Mouse (Mus musculus) frontal cortex, adult 2 months (tissue): Measurements from ENCODE around the gene Tlk2. TPM values are rescaled to one million over a fixed set of nuclear protein-coding genes. Genes with fewer than 3 reads are reported as not detected.

Source experiments
- DNase-seq, 2 experiments: peaks; one replicate each; pipeline ENCODE4 v3.0.0; 2022; ENCODE audit warnings: low spot score in 1 of 2; ENCODE audit errors: extremely low spot score in 1 of 2
- polyA plus RNA-seq: library from polyadenylated mRNA; depleted of rRNA; stranded (reverse); fragments of >200 nt; gene quantifications from 2 replicates; pipeline ENCODE4 v1.2.3, GENCODE M21; 2012

The Tlk2 gene
- polyA plus RNA-seq, 1 experiment, result 43.4 TPM

DNA sequence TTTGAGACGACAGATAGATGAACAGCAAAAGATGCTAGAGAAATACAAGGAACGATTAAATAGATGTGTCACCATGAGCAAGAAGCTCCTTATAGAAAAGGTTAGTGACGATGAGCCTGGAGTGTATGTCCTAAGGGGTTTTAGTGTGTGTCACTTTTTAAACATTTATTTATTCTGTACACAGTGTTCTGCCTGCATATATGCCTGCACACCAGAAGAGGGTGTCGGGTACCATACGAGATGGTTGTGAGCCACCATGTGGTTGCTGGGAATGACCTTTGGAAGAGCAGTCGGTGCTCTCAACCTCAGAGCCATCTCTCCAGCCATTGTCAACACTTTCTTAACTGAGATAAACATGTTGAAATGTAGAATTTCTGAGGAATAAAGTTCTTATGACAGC, 68.2 kb downstream of the Tlk2 start:
- no peak for DNase-seq

DNA sequence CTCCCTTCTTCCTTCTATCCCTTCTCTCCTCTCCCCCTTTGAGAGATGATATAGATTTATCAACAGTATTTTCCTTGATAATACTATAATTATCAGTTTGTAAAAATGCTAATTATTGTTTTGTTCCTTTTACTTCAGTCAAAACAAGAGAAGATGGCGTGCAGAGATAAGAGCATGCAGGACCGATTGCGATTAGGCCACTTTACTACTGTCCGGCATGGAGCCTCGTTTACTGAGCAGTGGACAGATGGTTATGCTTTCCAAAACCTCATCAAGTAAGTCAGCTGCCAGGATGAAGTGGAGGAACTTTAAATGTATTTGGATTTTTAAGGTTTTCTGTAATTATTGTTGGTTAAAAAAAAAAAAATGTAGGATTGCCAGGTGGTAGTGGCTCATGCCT, 68.7 kb downstream of the Tlk2 start:
- no peak for DNase-seq

DNA sequence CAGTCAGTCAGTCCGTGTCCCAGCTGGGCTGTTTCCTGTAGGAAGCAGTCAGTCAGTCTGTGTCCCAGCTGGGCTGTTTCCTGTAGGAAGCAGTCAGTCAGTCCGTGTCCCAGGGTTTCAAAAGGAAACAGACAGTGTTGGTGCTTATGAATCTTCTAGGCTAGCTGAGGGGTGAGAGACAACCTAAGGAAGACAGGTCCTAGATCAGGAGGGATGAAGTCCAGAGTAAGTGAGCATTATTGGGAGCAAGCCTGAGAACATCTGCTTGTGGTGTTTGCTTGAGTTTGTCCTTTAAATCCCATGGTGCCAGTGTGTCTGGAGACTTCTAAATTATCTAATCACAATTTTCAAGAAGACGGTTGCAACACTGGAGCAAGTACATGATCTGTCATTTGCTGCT, 81.1 kb downstream of the Tlk2 start:
- DNase-seq, result no peak

DNA sequence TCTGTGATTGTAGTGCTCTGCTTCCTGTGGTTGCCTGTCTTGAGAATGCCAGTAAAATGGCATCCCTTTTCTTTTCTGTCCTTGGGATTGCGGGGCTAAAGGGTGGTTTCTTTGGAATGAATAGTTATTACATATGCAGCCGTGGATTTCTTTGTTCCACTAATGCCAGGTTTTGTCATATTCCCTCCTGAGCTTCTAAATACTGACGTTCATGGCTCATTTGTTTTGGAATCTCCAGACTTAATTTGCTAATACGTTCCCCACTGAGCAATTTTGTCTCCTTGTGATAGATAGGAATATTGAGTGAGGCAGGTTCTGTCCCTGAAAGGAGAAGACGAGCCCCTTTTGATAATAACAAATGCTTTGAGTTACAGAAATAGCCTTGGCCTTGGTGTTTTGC, 82.5 kb downstream of the Tlk2 start:
- no peak for DNase-seq

DNA sequence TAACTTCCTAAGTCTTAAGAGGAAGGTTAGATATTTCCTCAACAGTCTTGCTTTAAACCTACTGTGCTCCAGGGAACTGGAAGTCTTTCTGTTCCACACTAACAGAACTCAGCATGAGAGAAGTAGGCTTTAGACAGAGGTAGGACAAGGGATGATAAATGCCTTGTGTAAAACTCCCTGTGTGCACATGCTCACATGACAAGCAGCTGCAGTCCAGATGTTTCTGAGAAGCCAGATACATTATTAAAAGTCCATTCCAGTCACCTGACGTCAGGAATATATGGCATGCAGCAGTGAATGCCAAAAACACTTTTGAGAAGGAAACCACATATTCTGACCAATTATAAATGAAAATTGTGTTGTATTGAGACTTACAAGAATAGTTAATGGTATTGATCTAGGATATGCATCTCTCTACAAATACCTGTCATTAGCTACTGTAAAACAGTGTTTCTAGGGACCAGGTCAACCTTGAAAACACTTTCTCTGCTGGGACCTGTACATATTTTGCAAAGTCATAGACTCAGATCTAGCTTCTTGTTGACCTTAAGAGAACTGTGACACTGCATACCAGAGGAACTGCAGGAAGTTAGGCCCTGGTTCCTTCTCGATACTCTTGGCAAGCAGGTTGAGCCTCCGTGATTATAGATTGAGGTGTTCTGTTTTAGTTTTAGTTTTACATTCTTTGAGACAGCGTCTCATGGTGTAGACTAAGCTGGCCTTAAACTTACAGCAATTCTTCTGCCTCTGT, 83.2 kb downstream of the Tlk2 start:
- DNase-seq, result no peak

DNA sequence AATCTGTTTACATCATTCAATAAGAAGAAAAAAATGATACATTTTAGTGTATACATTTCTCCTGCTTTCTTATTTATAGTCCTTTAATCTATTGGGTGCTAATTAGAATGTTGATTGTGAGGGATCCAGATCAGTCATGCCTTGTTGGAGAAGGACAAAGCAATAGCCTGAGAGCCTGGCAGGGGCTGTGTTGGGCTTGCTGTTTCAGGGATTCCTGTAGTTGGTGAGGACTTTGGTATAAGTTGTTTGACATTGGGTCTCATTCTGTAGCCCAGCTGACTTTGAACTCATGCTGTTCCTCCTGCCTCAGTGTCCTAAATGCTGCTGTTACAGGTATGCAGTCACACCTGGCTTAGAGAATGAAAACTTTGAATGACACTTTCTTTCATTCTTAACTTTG, 85.9 kb downstream of the Tlk2 start:
- no peak for DNase-seq

DNA sequence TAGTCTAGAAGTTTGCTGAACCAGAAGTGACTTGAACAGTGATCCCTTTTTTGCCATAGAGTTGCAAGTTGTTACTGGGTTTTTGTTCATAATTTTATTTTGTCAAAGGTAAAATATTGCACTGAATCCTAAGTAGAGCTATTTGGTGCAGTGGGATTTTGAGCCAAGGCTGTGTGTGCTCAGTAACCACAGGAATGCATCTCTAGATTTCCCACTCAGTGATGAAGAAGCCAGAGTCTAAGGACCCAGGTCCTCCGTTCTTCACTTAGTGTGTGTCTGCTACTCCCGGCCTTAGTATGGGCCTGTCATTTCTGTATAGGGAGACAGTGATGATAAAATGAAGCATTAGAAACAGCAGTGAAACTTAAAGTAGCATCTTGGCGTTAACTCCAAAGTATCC, 86.4 kb downstream of the Tlk2 start:
- no peak for DNase-seq

DNA sequence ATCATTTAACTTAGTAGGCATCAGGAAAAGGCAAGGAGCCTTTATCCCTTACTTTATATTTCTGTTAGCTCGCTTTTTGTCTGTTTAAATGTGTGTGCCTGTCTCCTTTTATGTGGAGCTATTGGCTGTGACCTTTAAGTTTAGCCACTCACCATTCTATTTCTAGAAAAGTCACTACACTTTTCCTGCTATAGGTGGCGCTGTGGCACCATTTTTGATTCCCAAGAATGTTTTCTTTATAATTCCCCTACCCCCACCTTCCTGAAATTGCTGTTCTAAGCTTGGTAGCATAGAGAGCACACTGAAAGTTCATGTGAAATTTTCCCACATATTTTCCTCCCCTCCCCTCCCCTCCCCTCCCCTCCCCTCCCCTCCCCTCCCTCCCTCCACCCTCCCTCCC, 91.5 kb downstream of the Tlk2 start:
- peak; percentile 38 to 84 for DNase-seq

- DNase-seq, result no peak
These were observed 101.8 kb downstream of the Tlk2 start for GRCm38 (mm10) chr11:105280456-105280855.

DNA sequence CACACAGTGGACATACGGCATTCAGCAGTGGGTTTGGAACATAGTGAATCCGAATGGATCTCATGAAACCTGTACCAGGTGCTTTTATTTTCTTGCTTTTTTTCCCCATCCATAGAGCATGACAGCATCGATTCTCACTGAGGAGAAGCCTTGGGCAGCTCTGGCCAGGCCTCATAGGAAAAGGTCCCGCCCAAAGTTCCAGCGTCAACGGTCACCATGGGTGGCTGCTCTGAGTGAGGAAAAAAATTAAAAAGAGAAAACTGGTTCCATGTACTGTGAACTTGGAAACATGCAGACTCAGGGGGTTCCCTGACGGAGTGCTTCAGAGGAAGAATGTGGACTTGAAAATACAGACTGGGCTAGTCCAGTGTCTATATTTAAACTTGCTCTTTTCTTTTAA, 102.7 kb downstream of the Tlk2 start:
- no peak for DNase-seq

DNA sequence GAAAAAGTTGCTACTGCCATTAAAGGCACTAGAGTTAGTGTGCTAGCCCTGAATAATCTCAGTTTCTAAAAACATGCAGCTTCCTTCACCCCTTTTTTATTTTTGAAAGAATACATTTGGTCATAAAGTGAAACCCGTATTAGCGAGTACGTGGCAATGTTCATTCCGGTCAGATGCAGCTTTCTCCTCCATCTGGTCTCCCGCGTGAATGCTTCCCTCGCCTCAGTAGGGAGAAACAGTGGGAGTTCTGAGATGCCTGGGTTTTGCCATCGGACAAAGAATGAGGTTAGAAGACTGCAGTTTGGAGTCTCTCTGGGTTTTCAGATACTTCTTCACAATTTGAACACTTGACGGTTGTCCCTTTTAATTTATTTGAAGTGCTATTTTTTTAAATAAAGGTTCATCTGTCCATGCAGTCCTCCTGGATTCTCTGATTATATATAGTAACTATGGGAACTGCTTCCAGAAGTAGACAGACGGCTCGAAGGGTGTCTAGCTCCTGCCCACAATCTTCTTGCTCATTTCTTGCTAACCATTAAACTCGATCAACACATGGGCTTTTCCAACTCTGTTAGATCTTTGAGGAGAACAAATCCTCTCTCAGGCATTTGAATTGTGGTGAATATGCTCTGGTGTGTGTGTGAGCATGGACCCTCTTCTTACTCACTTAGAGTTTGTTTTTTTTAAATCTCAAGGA, 103.3 kb downstream of the Tlk2 start:
- peak in 1 of 2 experiments; percentile 40 for DNase-seq

DNA sequence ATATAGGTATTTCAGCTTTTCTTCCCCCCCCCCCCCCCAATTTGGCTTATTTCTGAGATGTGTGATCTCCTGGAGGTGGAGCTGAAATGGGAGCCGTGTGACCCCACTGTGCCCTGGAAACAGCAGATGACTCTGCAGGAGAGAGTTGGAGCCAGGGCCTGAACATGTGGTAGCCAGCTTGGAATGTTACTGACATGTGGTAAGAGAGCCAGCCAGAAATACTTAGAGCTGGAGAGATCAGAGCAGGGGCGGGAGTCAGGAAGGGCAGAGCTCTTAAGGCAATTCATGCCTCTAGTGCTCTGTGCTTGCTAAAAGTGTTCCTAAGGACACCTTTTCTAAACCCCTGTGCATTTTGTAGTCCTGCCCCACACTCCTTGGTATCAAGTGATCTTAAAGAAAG, 103.9 kb downstream of the Tlk2 start:
- no peak for DNase-seq

- no peak for DNase-seq
These were observed 104.4 kb downstream of the Tlk2 start for GRCm38 (mm10) chr11:105283016-105283415.

GRCm38 (mm10) chr11:105285720-105286119, 107.1 kb downstream of the Tlk2 start:
- DNase-seq, result no peak

- no peak for DNase-seq
These were observed 110.8 kb downstream of the Tlk2 start for GRCm38 (mm10) chr11:105289403-105289802.

- no peak for DNase-seq
These were observed 113.1 kb downstream of the Tlk2 start for GRCm38 (mm10) chr11:105291681-105292123.

- DNase-seq, result peak in 1 of 2 experiments; percentile 30
These were observed 113.8 kb downstream of the Tlk2 start, which contains the start of gene Mrc2 for GRCm38 (mm10) chr11:105292124-105293071. TSS of gene Mrc2 (plus strand) at chr11:105292643.

DNA sequence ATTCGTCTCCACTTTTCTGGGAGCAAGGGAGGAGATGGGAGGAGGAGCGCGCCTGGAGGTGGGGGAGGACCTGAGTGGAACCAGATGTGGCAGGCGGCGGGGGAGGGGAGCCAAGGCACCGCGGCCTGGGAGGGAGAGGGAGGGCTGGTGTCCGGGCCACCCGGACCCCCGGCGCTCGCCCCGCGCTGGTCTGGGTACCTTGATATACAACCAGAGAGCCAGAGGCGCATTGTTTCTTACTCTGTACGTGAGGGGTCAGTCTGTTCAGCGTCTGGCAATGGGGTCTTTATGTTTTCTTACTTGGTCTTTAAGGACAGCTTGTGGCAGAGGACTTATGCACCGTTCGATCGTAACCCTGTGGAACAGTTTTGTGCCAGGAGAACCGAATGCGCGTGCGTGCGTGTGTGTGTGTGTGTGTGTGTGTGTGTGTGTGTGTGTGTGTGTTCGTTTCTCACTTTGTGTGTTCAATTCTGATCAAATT, 114.5 kb downstream of the Tlk2 start:
- no peak for DNase-seq

GRCm38 (mm10) chr11:105293901-105294494, 115.4 kb downstream of the Tlk2 start:
- no peak for DNase-seq

- DNase-seq, result no peak
These were observed 117.5 kb downstream of the Tlk2 start for GRCm38 (mm10) chr11:105296084-105296483.
